Mouse (Mus musculus) 3134 (cell line): ENCODE measurements around the gene Sag.

Experiments
- DNase-seq: peaks from one replicate; pipeline ENCODE4 v3.0.0-alpha.2; 2011; ENCODE audit warnings: low spot score; ENCODE audit not compliant: insufficient read length; ENCODE audit errors: extremely low read depth

Gene Sag

DNA sequence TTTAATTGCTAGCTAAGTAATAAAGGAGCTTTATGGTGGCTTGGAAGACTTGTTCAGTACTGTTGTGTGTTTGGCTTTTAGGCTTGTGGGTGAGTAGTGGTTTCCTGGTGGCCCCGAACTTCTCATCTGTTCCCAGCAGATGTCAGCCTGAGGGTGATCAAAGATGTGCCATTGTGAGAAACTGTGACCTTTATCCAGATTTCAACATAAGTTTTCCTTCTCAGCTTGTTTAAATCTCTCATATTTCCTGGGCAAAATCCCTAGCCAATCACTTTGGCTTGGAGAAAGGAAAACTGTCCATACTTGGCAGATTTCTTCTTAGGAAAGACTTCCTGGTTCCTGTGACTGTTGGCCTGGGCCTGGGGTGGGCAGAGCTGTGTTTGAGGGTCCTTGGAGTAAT is 87.5 kb downstream of the Sag start:
- no peak for DNase-seq

DNA sequence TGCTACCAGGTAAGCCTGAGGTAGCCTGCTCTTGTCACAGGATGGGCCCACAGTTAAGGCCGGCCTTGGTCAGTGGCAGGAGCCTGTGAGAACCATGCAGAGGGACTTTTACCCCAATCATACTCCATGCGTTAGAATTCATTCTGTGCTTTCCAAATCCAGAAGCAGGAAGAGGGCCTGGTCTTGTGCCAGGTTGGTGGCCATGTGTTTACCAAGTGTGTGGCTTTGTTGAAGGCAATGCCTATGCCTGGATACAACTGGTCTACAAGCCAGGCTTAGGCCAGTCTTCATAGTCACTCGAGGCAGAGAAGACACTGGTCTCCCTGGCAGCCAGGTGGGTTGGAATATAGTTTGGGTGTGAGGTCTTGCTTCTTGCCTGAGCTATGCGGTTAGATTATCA is 88.2 kb downstream of the Sag start:
- DNase-seq: no peak

DNA sequence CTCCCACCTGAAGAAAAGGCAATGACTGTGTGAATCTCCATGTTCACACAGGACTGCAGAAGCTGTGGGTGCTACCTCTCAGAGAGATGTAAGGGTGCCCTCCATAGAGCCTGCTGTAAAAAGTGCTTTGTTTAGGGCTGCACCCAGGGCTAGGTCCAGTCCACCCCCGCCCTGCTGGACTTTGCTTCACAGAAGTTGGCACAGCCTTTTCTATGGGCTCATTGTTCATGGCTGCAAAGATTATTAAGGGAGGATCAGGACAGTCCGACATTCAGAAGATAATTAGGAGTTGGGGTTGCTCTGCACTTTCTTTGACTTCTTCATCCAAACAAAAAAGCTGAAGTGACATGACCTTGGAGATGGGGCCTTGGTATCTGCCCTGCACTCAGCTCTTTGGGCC is 89.0 kb downstream of the Sag start:
- no peak for DNase-seq

- DNase-seq: no peak
Observed at GRCm38 (mm10) chr1:87893414-87893813, 89.9 kb downstream of the Sag start.
